Mouse (Mus musculus) heart, embryonic 14.5 days (tissue): ENCODE results near the gene Calr3. TPM values are rescaled to one million over a fixed set of nuclear protein-coding genes. Genes with fewer than 3 reads are reported as not detected.

ENCODE experiments used
- ATAC-seq: fragments of 200-750 bp; cut with Nextera tagmentation; 2 replicates; pipeline ENCODE4 v1.8.0; 2017; ENCODE audit warnings: low read depth, moderate TSS enrichment; ENCODE audit not compliant: insufficient number of reproducible peaks, insufficient read depth, low FRiP score
- H3K27ac ChIP-seq, 2 experiments: fragments of 200-500 bp in 1 of 2; fragments of 300-500 bp in 1 of 2; sonication (generic) in 1 of 2; replicated peaks in 1 of 2; 2 replicates each; pipeline ENCODE4 v1.5.1; 2012 to 2014; ENCODE audit warnings: low read depth in 2 of 2, low read length in 2 of 2, control low read depth in 1 of 2, mild to moderate bottlenecking in 1 of 2, mixed read lengths in 1 of 2; ENCODE audit not compliant: control insufficient read depth in 1 of 2, insufficient read depth in 1 of 2
- H3K27me3 ChIP-seq: fragments of 300-500 bp; sonication (generic); 2 replicates; pipeline ENCODE4 v1.6.1; 2014; ENCODE audit warnings: mild to moderate bottlenecking, low read length, control low read depth; ENCODE audit not compliant: control insufficient read depth, insufficient read depth
- H3K36me3 ChIP-seq: fragments of 300-500 bp; sonication (generic); 2 replicates; pipeline ENCODE4 v1.6.1; 2014; ENCODE audit warnings: mild to moderate bottlenecking, control low read depth, low read length, mixed read lengths; ENCODE audit not compliant: control insufficient read depth, insufficient read depth
- H3K4me1 ChIP-seq, 2 experiments: fragments of 200-500 bp in 1 of 2; fragments of 300-500 bp in 1 of 2; sonication (generic) in 1 of 2; 2 replicates each; pipeline ENCODE4 v1.6.1; 2012 to 2014; ENCODE audit warnings: low read length in 2 of 2, control low read depth in 1 of 2, mixed read lengths in 1 of 2; ENCODE audit not compliant: control insufficient read depth in 2 of 2, insufficient read depth in 2 of 2
- H3K4me2 ChIP-seq: fragments of 300-500 bp; sonication (generic); 2 replicates; pipeline ENCODE4 v1.6.1; 2014; ENCODE audit warnings: mild to moderate bottlenecking, low read length
- H3K4me3 ChIP-seq, 2 experiments: fragments of 200-500 bp in 1 of 2; fragments of 300-500 bp in 1 of 2; sonication (generic) in 1 of 2; 2 replicates each; pipeline ENCODE4 v1.5.1; 2012 to 2014; ENCODE audit warnings: low read length in 2 of 2, mild to moderate bottlenecking in 2 of 2, control low read depth in 1 of 2, low read depth in 1 of 2, moderate library complexity in 1 of 2; ENCODE audit not compliant: control insufficient read depth in 1 of 2, insufficient read depth in 1 of 2
- H3K9ac ChIP-seq: fragments of 300-500 bp; sonication (generic); 2 replicates; pipeline ENCODE4 v1.6.1; 2014; ENCODE audit warnings: mild to moderate bottlenecking, low read length
- H3K9me3 ChIP-seq: fragments of 300-500 bp; sonication (generic); 2 replicates; pipeline ENCODE4 v1.6.1; 2016; ENCODE audit warnings: low read length, control low read depth; ENCODE audit not compliant: control insufficient read depth
- WGBS: fragments of 180-500 bp; shearing (Covaris S2); extraction: QIAGEN DNeasy Blood & Tissue Kit; methylation state at CpG from one replicate; pipeline ENCODE4 v1.1.7; 2014; 5-methylcytosine and 5-hydroxymethylcytosine counted together
- polyA plus RNA-seq: library from polyadenylated mRNA; unstranded; fragments of >200 nt; fragmentation: Nextera tagmentation; extraction: Ambion mirVana; gene quantifications from 2 replicates; pipeline ENCODE4 v1.2.1, GENCODE M21; 2014

Calr3 gene
- polyA plus RNA-seq, 1 experiment from 2014 or later: 1.6 TPM

- 0 out of 2 replicates have a peak, but pooled peaks have one; percentile 36 for ATAC-seq
- WGBS: 58% methylated on average over 7 of the region's 7 CpGs
- Histone ChIP-seq H3K4me3 (no peak overlapping the region), H3K9ac (no peak overlapping the region), H3K36me3 (peaks cover 26% of the 10 kb centered on the region; the same call in 1 of the 2 replicates), H3K9me3 (no peaks in the 10 kb centered on the region), H3K27me3 (no peaks in the 10 kb centered on the region), H3K27ac (no peak overlapping the region), H3K4me1 (peaks cover 33 to 77% of the 10 kb centered on the region in 2 experiments), H3K4me2 (no peak overlapping the region)
Measured at GRCm38 (mm10) chr8:72413839-72414238, 29.8 kb downstream of the Calr3 start.

GRCm38 (mm10) chr8:72409443-72409842, 34.2 kb downstream of the Calr3 start:
- Histone ChIP-seq H3K9me3 (no peaks in the 10 kb centered on the region), H3K27me3 (no peaks in the 10 kb centered on the region), H3K27ac (no peak overlapping the region), H3K9ac (no peak overlapping the region), H3K4me3 (no peak overlapping the region), H3K4me2 (no peak overlapping the region), H3K36me3 (peaks cover 19% of the 10 kb centered on the region; the same call in 1 of the 2 replicates), H3K4me1 (peaks cover 4 to 39% of the 10 kb centered on the region in 2 experiments; a peak in 3 of 4 replicates)
- ATAC-seq: no peak
- WGBS: 69% methylated on average over 3 of the region's 3 CpGs

GRCm38 (mm10) chr8:72407878-72408277, 35.8 kb downstream of the Calr3 start:
- 86% methylated on average over 1 of the region's 1 CpGs for WGBS
- no peaks in the 10 kb centered on the region for H3K9me3 ChIP-seq
- H3K27ac ChIP-seq: no peak overlapping the region

GRCm38 (mm10) chr8:72402981-72403380, 40.7 kb downstream of the Calr3 start:
- H3K4me3 ChIP-seq: no peak overlapping the region
- no peak overlapping the region for H3K4me2 ChIP-seq
- no peaks in the 10 kb centered on the region for H3K9me3 ChIP-seq
- H3K36me3 ChIP-seq: peaks cover 20% of the 10 kb centered on the region
- no peak for ATAC-seq
- peaks cover 3 to 21% of the 10 kb centered on the region in 2 experiments; a peak in 3 of 4 replicates for H3K4me1 ChIP-seq
- no peak overlapping the region for H3K9ac ChIP-seq
- no peak overlapping the region for H3K27ac ChIP-seq
- WGBS: 89% methylated on average over 3 of the region's 3 CpGs
- H3K27me3 ChIP-seq: no peaks in the 10 kb centered on the region

More at GRCm38 (mm10) chr8:72407878-72408277, 35.8 kb downstream of the Calr3 start:
- H3K9ac ChIP-seq: no peak overlapping the region
- ATAC-seq: no peak
- H3K4me2 ChIP-seq: no peak overlapping the region
- H3K4me3 ChIP-seq: no peak overlapping the region
- H3K27me3 ChIP-seq: no peaks in the 10 kb centered on the region
- peaks cover 6% of the 10 kb centered on the region; the same call in 1 of the 2 replicates for H3K36me3 ChIP-seq
- peaks cover 0 to 33% of the 10 kb centered on the region in 2 experiments; a peak in 3 of 4 replicates for H3K4me1 ChIP-seq

- peaks cover 3 to 17% of the 10 kb centered on the region in 2 experiments; a peak in 3 of 4 replicates for H3K4me1 ChIP-seq
- H3K4me2 ChIP-seq: no peak overlapping the region
- WGBS: 88% methylated on average over 1 of the region's 1 CpGs
- H3K27me3 ChIP-seq: no peaks in the 10 kb centered on the region
- no peak overlapping the region for H3K9ac ChIP-seq
- H3K4me3 ChIP-seq: no peak overlapping the region
- ATAC-seq: no peak
- H3K36me3 ChIP-seq: peaks cover 36% of the 10 kb centered on the region
- H3K9me3 ChIP-seq: no peaks in the 10 kb centered on the region
- no peak overlapping the region for H3K27ac ChIP-seq
Measured at GRCm38 (mm10) chr8:72401381-72401780, 42.3 kb downstream of the Calr3 start.

GRCm38 (mm10) chr8:72385737-72386136, 57.9 kb downstream of the Calr3 start:
- Histone ChIP-seq H3K36me3 (peaks cover 99% of the 10 kb centered on the region), H3K27me3 (no peaks in the 10 kb centered on the region)

GRCm38 (mm10) chr8:72382395-72382794, 61.3 kb downstream of the Calr3 start:
- Histone ChIP-seq H3K27me3 (no peaks in the 10 kb centered on the region), H3K4me3 (no peak overlapping the region), H3K4me2 (no peak overlapping the region), H3K4me1 (no peaks in the 10 kb centered on the region), H3K36me3 (peaks cover 100% of the 10 kb centered on the region), H3K9ac (no peak overlapping the region), H3K9me3 (no peaks in the 10 kb centered on the region), H3K27ac (no peak overlapping the region)
- ATAC-seq: no peak
- WGBS: 56% methylated on average over 5 of the region's 5 CpGs

More at GRCm38 (mm10) chr8:72385737-72386136, 57.9 kb downstream of the Calr3 start:
- no peak overlapping the region for H3K27ac ChIP-seq
- no peak overlapping the region for H3K9ac ChIP-seq
- no peaks in the 10 kb centered on the region for H3K9me3 ChIP-seq
- no peak overlapping the region for H3K4me3 ChIP-seq
- H3K4me1 ChIP-seq: no peaks in the 10 kb centered on the region
- 94% methylated on average over 2 of the region's 2 CpGs for WGBS
- ATAC-seq: no peak
- H3K4me2 ChIP-seq: no peak overlapping the region

- no peaks in the 10 kb centered on the region for H3K4me1 ChIP-seq
- peaks cover 98% of the 10 kb centered on the region for H3K36me3 ChIP-seq
- WGBS: 77% methylated on average over 8 of the region's 8 CpGs
- ATAC-seq: no peak
- H3K27ac ChIP-seq: no peak overlapping the region
- H3K27me3 ChIP-seq: no peaks in the 10 kb centered on the region
- no peak overlapping the region for H3K4me3 ChIP-seq
- H3K9me3 ChIP-seq: no peaks in the 10 kb centered on the region
- H3K9ac ChIP-seq: no peak overlapping the region
- no peak overlapping the region for H3K4me2 ChIP-seq
Measured at GRCm38 (mm10) chr8:72380656-72381055, 63.0 kb downstream of the Calr3 start.
